Mouse (Mus musculus): ENCODE results near the gene Gm14632.
"Not testable (repeated sequence)": the region's sequence is repeated elsewhere in the genome, so short reads cannot be mapped to it uniquely, and the experiment has no call there.

Gm14632 gene

GRCm38 (mm10) chrX:30329472-30329871, at the start of gene Gm14632:
Gene Gm14632 (plus strand): TSS chrX:30329772.
- in situ Hi-C loops (cut with MboI, MseI) = not testable (repeated sequence)
